Mouse (Mus musculus) layer of hippocampus, adult 2 months (tissue): Measurements from ENCODE around the gene Cox8a. TPM values are rescaled to one million over a fixed set of nuclear protein-coding genes. Genes with fewer than 3 reads are reported as not detected.
A peak's percentile ranks its signal among the peaks of the same experiment; 100 is the strongest.

Experiments used
- DNase-seq, 2 experiments: peaks; one replicate each; pipeline ENCODE4 v3.0.0; 2022; ENCODE audit warnings: low spot score in 2 of 2
- H3K27ac ChIP-seq: fragments of 200-600 bp; 2 replicates; pipeline ENCODE4 v1.8.1; 2022
- H3K4me3 ChIP-seq: fragments of 200-600 bp; 2 replicates; pipeline ENCODE4 v1.8.1; 2022; ENCODE audit warnings: mild to moderate bottlenecking
- CTCF ChIP-seq: fragments of 200-600 bp; conservative IDR thresholded peaks from 2 replicates; pipeline ENCODE4 v1.8.1; 2022; ENCODE audit warnings: antibody characterized with exemption, mild to moderate bottlenecking, moderate library complexity
- total RNA-seq, 2 experiments: library from RNA; stranded (reverse); gene quantifications; 2 replicates each; pipeline ENCODE4 v1.2.3; 2021

Gene Cox8a
- total RNA-seq, 2 experiments from 2014 or later = 959 to 1,016 TPM

- DNase-seq = no peak
- no peak overlapping the region for H3K27ac ChIP-seq
- TF ChIP-seq CTCF = no peak
- no peak overlapping the region for H3K4me3 ChIP-seq
These were observed 25.8 kb downstream of the Cox8a start for GRCm38 (mm10) chr19:7191639-7192038.

GRCm38 (mm10) chr19:7190986-7191385 is 26.4 kb downstream of the Cox8a start:
- no peak overlapping the region for H3K4me3 ChIP-seq
- no peak overlapping the region for H3K27ac ChIP-seq
- no peak for TF ChIP-seq CTCF
- no peak for DNase-seq

- Histone ChIP-seq H3K4me3 (no peak overlapping the region), H3K27ac (no peak overlapping the region)
- DNase-seq = no peak
- no peak for TF ChIP-seq CTCF
These were observed 28.4 kb downstream of the Cox8a start for GRCm38 (mm10) chr19:7189026-7189425.

GRCm38 (mm10) chr19:7187157-7187556 is 30.3 kb downstream of the Cox8a start:
- Histone ChIP-seq H3K27ac (no peak overlapping the region), H3K4me3 (no peak overlapping the region)
- no peak for DNase-seq
- TF ChIP-seq CTCF = no peak

GRCm38 (mm10) chr19:7185715-7186291 is 31.6 kb downstream of the Cox8a start:
- DNase-seq = no peak
- no peak for TF ChIP-seq CTCF
- Histone ChIP-seq H3K4me3 (no peak overlapping the region), H3K27ac (no peak overlapping the region)

GRCm38 (mm10) chr19:7185059-7185458 is 32.4 kb downstream of the Cox8a start:
- H3K4me3 ChIP-seq = no peak overlapping the region
- no peak overlapping the region for H3K27ac ChIP-seq
- TF ChIP-seq CTCF = no peak
- no peak for DNase-seq

GRCm38 (mm10) chr19:7183419-7183818 is 34.0 kb downstream of the Cox8a start:
- TF ChIP-seq CTCF = no peak
- DNase-seq = no peak
- no peak overlapping the region for H3K27ac ChIP-seq
- no peak overlapping the region for H3K4me3 ChIP-seq

GRCm38 (mm10) chr19:7182273-7182949 is 35.0 kb downstream of the Cox8a start:
- no peak for TF ChIP-seq CTCF
- peak; percentile 77 to 79 for DNase-seq
- H3K27ac ChIP-seq = peak overlapping the region; percentile 53; the same call in 1 of the 2 replicates
- H3K4me3 ChIP-seq = no peak overlapping the region

GRCm38 (mm10) chr19:7181496-7181895 is 35.9 kb downstream of the Cox8a start:
- peak overlapping the region; percentile 53; the same call in 1 of the 2 replicates for H3K27ac ChIP-seq
- DNase-seq = no peak
- H3K4me3 ChIP-seq = no peak overlapping the region
- TF ChIP-seq CTCF = no peak

GRCm38 (mm10) chr19:7180756-7181405 is 36.5 kb downstream of the Cox8a start:
- Histone ChIP-seq H3K4me3 (no peak overlapping the region), H3K27ac (peak overlapping the region; percentile 47; the same call in 1 of the 2 replicates)
- no peak for TF ChIP-seq CTCF
- peak in 1 of 2 experiments; percentile 17 for DNase-seq

- no peak for TF ChIP-seq CTCF
- Histone ChIP-seq H3K27ac (no peak overlapping the region), H3K4me3 (no peak overlapping the region)
- DNase-seq = no peak
These were observed 38.5 kb downstream of the Cox8a start for GRCm38 (mm10) chr19:7178841-7179452.

GRCm38 (mm10) chr19:7177804-7178511 is 39.5 kb downstream of the Cox8a start:
- TF ChIP-seq CTCF = no peak
- Histone ChIP-seq H3K27ac (no peak overlapping the region), H3K4me3 (no peak overlapping the region)
- no peak for DNase-seq
